8 mouse cellular contexts compared by ENCODE assay signal in the genomic region with DNA sequence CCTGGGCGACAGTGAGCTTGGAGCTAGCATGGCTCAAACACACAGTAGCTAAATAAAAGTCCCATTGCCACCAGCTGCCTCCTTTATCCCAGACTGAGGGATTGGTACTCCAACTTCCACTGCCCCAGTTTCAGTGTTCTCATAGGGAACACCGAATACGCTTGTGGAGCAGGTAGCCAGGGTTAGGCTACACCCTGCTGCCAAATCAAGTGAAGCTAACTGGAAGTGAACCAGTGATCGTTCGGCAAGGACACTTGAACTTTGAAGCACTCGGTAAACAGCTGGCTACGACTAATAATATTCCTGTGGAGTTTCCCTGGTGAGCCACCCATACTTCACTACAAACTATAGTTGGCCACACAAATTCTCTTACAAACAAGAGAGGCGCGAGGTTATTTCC. TPM values are rescaled to one million over a fixed set of nuclear protein-coding genes. Genes with fewer than 3 reads are reported as not detected.
DNase-seq lines count a peak whose midpoint lies in the region; ATAC-seq and TF ChIP-seq lines count a peak whose summit lies in the region.

No protein-coding gene starts in this region.

- no peak overlapping the region for H3K27ac ChIP-seq in hindbrain, embryonic 15.5 days (replicated peaks)
- no peak overlapping the region for H3K27ac ChIP-seq in stomach, postnatal 0 days (replicated peaks)
- H3K27ac ChIP-seq in thymus, adult 2 months (ENCODE audit: control insufficient read depth, insufficient read depth, low read length): no peak overlapping the region

- H3K4me1 ChIP-seq in hindbrain, embryonic 15.5 days (replicated peaks): peaks cover 28% of the 10 kb centered on the region
- H3K4me1 ChIP-seq in lung, adult 2 months (ENCODE audit: control insufficient read depth, insufficient read depth, low read length): peaks cover 10% of the 10 kb centered on the region
- peaks cover 7% of the 10 kb centered on the region for H3K4me1 ChIP-seq in stomach, postnatal 0 days (replicated peaks; ENCODE audit: control insufficient read depth, insufficient read depth)
- peaks cover 15% of the 10 kb centered on the region for H3K4me1 ChIP-seq in thymus, adult 2 months (replicated peaks; ENCODE audit: control insufficient read depth, insufficient read depth, low read length)

- TF ChIP-seq POLR2A in lung, adult 2 months (IDR thresholded peaks at IDR 0.05; ENCODE audit: borderline replicate concordance, extremely low read depth, low read depth, low read length): no peak
- TF ChIP-seq POLR2A in thymus, adult 2 months (IDR thresholded peaks at IDR 0.05; ENCODE audit: control insufficient read depth, extremely low read depth, insufficient read depth, low read length, poor library complexity): no peak

- H3K9ac ChIP-seq in hindbrain, embryonic 15.5 days: no peak overlapping the region
- no peak overlapping the region for H3K9ac ChIP-seq in stomach, postnatal 0 days (ENCODE audit: low read length)

- H3K4me2 ChIP-seq in hindbrain, embryonic 15.5 days: peak overlapping the region; percentile 96
- H3K4me2 ChIP-seq in stomach, postnatal 0 days (replicated peaks; ENCODE audit: low read depth): peak overlapping the region; percentile 87

- H3K27me3 ChIP-seq in C2C12 (ENCODE audit: control insufficient read depth, insufficient read depth, insufficient read length): no peaks in the 10 kb centered on the region
- H3K27me3 ChIP-seq in hindbrain, embryonic 15.5 days: no peaks in the 10 kb centered on the region
- H3K27me3 ChIP-seq in stomach, postnatal 0 days (ENCODE audit: control insufficient read depth, insufficient read depth, low read length): no peaks in the 10 kb centered on the region
- no peaks in the 10 kb centered on the region for H3K27me3 ChIP-seq in thymus, adult 2 months (ENCODE audit: control insufficient read depth, insufficient read depth, low read length)

- ATAC-seq in hindbrain, embryonic 15.5 days (ENCODE audit: low FRiP score, low read depth): no peak
- ATAC-seq in stomach, postnatal 0 days (ENCODE audit: low FRiP score, low TSS enrichment): no peak

- H3K79me3 ChIP-seq in C2C12 (ENCODE audit: low read depth): peaks cover 56% of the 10 kb centered on the region

- TF ChIP-seq CTCF in C2C12 (IDR thresholded peaks at IDR 0.05; ENCODE audit: control insufficient read depth, insufficient read depth, insufficient read length): no peak
- no peak for TF ChIP-seq CTCF in lung, adult 2 months (IDR thresholded peaks at IDR 0.05; ENCODE audit: insufficient read depth, low read length)
- TF ChIP-seq CTCF in stomach, postnatal 0 days (IDR thresholded peaks at IDR 0.05; ENCODE audit: low read depth): no peak
- no peak for TF ChIP-seq CTCF in thymus, adult 2 months (IDR thresholded peaks at IDR 0.05; ENCODE audit: borderline replicate concordance, control insufficient read depth, extremely low read depth, insufficient read depth, low read length, poor library complexity)

- no peaks in the 10 kb centered on the region for H3K36me3 ChIP-seq in C2C12 (ENCODE audit: control insufficient read depth, insufficient read depth)
- H3K36me3 ChIP-seq in hindbrain, embryonic 15.5 days: no peaks in the 10 kb centered on the region
- no peaks in the 10 kb centered on the region for H3K36me3 ChIP-seq in stomach, postnatal 0 days (ENCODE audit: control insufficient read depth, insufficient read depth, low read length)
- no peaks in the 10 kb centered on the region for H3K36me3 ChIP-seq in thymus, adult 2 months (ENCODE audit: control insufficient read depth, insufficient read depth, low read length)

- no peaks in the 10 kb centered on the region for H3K9me3 ChIP-seq in hindbrain, embryonic 15.5 days
- H3K9me3 ChIP-seq in stomach, postnatal 0 days (ENCODE audit: control insufficient read depth, low read length): no peaks in the 10 kb centered on the region

- peak overlapping the region; percentile 88 for H3K4me3 ChIP-seq in C2C12 (ENCODE audit: insufficient read depth, poor library complexity, severe bottlenecking)
- peak overlapping the region; percentile 69; the same call in 1 of the 2 replicates for H3K4me3 ChIP-seq in hindbrain, embryonic 15.5 days
- H3K4me3 ChIP-seq in lung, adult 2 months (replicated peaks; ENCODE audit: extremely low read depth, low read depth, low read length): no peak overlapping the region
- H3K4me3 ChIP-seq in stomach, postnatal 0 days (ENCODE audit: low read depth, low read length): peak overlapping the region; percentile 90
- H3K4me3 ChIP-seq in thymus, adult 2 months (ENCODE audit: control insufficient read depth, insufficient read depth, low read length): no peak overlapping the region

- peaks cover 65% of the 10 kb centered on the region for H3K79me2 ChIP-seq in C2C12 (ENCODE audit: control insufficient read depth, insufficient read depth)

- peak; percentile 40 for DNase-seq in adipocyte (ENCODE audit: low spot score)
- DNase-seq in lung, adult 2 months: peak; percentile 52
- no peak for DNase-seq in stomach, postnatal 0 days (ENCODE audit: low spot score)
- DNase-seq in layer of hippocampus, postnatal 14 days (ENCODE audit: low spot score in 2 of 2): no peak
- DNase-seq in left cerebral cortex, adult 18-20 months (ENCODE audit: low spot score in 2 of 2): no peak
- no peak for DNase-seq in thymus, adult 2 months

- no peak for TF ChIP-seq EP300 in stomach, postnatal 0 days (optimal IDR thresholded peaks at IDR 0.05)

- H3ac ChIP-seq in C2C12 (ENCODE audit: control insufficient read depth, insufficient read length, low read depth): no peak overlapping the region

- 86% methylated on average over 9 of the region's 9 CpGs for WGBS in hindbrain, embryonic 15.5 days
- 54% methylated on average over 9 of the region's 9 CpGs for WGBS in lung, adult 2 months
- WGBS in stomach, postnatal 0 days: 67% methylated on average over 9 of the region's 9 CpGs
- 93% methylated on average over 9 of the region's 9 CpGs for WGBS in thymus, adult 2 months

TF ChIP-seq in C2C12, 6 proteins besides CTCF, POLR2A, EP300 and RAD21:
- TF ChIP-seq CEBPB (IDR thresholded peaks at IDR 0.05; ENCODE audit: low read depth) (no peak), FOSL1 (IDR thresholded peaks at IDR 0.05; ENCODE audit: insufficient read depth, low read length, poor library complexity, severe bottlenecking) (no peak), MYOD1 (IDR thresholded peaks at IDR 0.05; ENCODE audit: control insufficient read depth, insufficient read length, low read depth) (no peak), MAX (IDR thresholded peaks at IDR 0.05) (no peak), MYOG (IDR thresholded peaks at IDR 0.05; ENCODE audit: control insufficient read depth, extremely low read depth, insufficient read length) (no peak), USF1 (IDR thresholded peaks at IDR 0.05; ENCODE audit: low read depth) (no peak)

RNA-seq across cellular contexts. Expression of a gene that starts 1.6 kb away (rescaled TPM):
- polyA plus RNA-seq in C2C12 (2012; fragmentation: generic; extraction: Trizol): 14.8 TPM
- 36.3 and 37.7 TPM in 2 replicates for polyA plus RNA-seq in hindbrain, embryonic 15.5 days (2015; fragmentation: Nextera tagmentation; extraction: Ambion mirVana)
- 8.3 TPM in 2 replicates for polyA plus RNA-seq in lung, adult 2 months (2012; rRNA removed)
- 34.6 and 35.5 TPM in 2 replicates for polyA plus RNA-seq in stomach, postnatal 0 days (2015; fragmentation: Nextera tagmentation; extraction: Ambion mirVana)
- 10 to 100 TPM; 16.6 to 18.2 TPM for total RNA-seq in layer of hippocampus, postnatal 14 days (2021)
- 10 to 100 TPM; 18.6 to 19.0 TPM for total RNA-seq in left cerebral cortex, adult 18-20 months (2021)
- 8.7 and 11.2 TPM in 2 replicates for polyA plus RNA-seq in thymus, adult 2 months (2012; rRNA removed)

Comparison
In these comparisons a context has a peak if more than half of its experiments do, and no peak if none do; other contexts are left out.
1. H3K4me3 ChIP-seq: peak in C2C12 (single experiment), hindbrain, embryonic 15.5 days (single experiment) and stomach, postnatal 0 days (single experiment); none in lung, adult 2 months (single experiment) and thymus, adult 2 months (single experiment).
2. DNase-seq: peak in adipocyte (single experiment) and lung, adult 2 months (single experiment); none in stomach, postnatal 0 days (single experiment), layer of hippocampus, postnatal 14 days (0 of 2), left cerebral cortex, adult 18-20 months (0 of 2) and thymus, adult 2 months (single experiment).